Mouse (Mus musculus) embryonic facial prominence, embryonic 14.5 days (tissue): ENCODE measurements around the gene Notum. TPM values are rescaled to one million over a fixed set of nuclear protein-coding genes. Genes with fewer than 3 reads are reported as not detected.

Experiments
- ATAC-seq: fragments of 200-750 bp; cut with Nextera tagmentation; 2 replicates; pipeline ENCODE4 v1.8.0; 2017; ENCODE audit warnings: low read depth, moderate number of reproducible peaks, moderate TSS enrichment
- DNase-seq: peaks from one replicate; pipeline ENCODE4 v3.0.0-alpha.2; 2015; ENCODE audit warnings: low spot score
- H3K27ac ChIP-seq: fragments of 300-500 bp; sonication (generic); replicated peaks from 2 replicates; pipeline ENCODE4 v1.5.1; 2014; ENCODE audit warnings: low read depth, mild to moderate bottlenecking, low read length, moderate library complexity
- H3K27me3 ChIP-seq: fragments of 300-500 bp; sonication (generic); replicated peaks from 2 replicates; pipeline ENCODE4 v1.6.1; 2014; ENCODE audit warnings: low read length; ENCODE audit not compliant: control insufficient read depth, insufficient read depth
- H3K36me3 ChIP-seq: fragments of 300-500 bp; sonication (generic); 2 replicates; pipeline ENCODE4 v1.6.1; 2014; ENCODE audit warnings: low read length, mixed read lengths; ENCODE audit not compliant: control insufficient read depth, insufficient read depth
- H3K4me1 ChIP-seq: fragments of 300-500 bp; sonication (generic); 2 replicates; pipeline ENCODE4 v1.6.1; 2014; ENCODE audit warnings: antibody characterized with exemption, low read length; ENCODE audit not compliant: control insufficient read depth, insufficient read depth
- H3K4me2 ChIP-seq: fragments of 300-500 bp; sonication (generic); 2 replicates; pipeline ENCODE4 v1.6.1; 2014; ENCODE audit warnings: low read depth, mild to moderate bottlenecking, low read length, moderate library complexity, mixed read lengths
- H3K4me3 ChIP-seq: fragments of 300-500 bp; sonication (generic); 2 replicates; pipeline ENCODE4 v1.5.1; 2014; ENCODE audit warnings: low read depth, mild to moderate bottlenecking, low read length
- H3K9ac ChIP-seq: fragments of 300-500 bp; sonication (generic); 2 replicates; pipeline ENCODE4 v1.6.1; 2014; ENCODE audit warnings: low read depth, mild to moderate bottlenecking, low read length, moderate library complexity, mixed read lengths
- H3K9me3 ChIP-seq: fragments of 300-500 bp; sonication (generic); 2 replicates; pipeline ENCODE4 v1.6.1; 2016; ENCODE audit warnings: low read length; ENCODE audit not compliant: control insufficient read depth
- WGBS: fragments of 180-500 bp; shearing (Covaris S2); extraction: QIAGEN DNeasy Blood & Tissue Kit; methylation state at CpG from one replicate; pipeline ENCODE4 v1.1.7; 2014; 5-methylcytosine and 5-hydroxymethylcytosine counted together
- polyA plus RNA-seq: library from polyadenylated mRNA; unstranded; fragments of >200 nt; fragmentation: Nextera tagmentation; extraction: Ambion mirVana; gene quantifications from 2 replicates; pipeline ENCODE4 v1.2.1, GENCODE M21; 2014

Gene Notum
- polyA plus RNA-seq, 1 experiment from 2014 or later: 3.6 TPM

DNA sequence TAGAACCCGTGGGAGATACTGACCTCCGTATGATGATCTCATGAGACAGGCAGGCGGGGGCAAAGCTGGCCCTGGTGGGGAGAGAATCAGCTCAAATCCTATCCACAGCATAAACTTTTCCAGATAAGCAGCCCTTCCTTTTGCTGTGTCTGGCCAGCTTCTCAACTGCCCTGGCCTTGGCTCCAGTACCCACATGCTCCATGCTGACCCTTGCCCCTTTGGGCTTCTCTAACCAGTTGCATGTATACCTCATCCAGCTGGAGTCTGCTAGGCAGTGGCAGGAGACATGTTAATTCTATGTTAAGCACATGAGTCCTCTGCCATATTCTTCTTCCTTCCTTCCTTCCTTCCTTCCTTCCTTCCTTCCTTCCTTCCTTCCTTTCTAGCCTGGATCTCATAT lies 6.2 kb downstream of the Notum start:
- Histone ChIP-seq H3K27ac (no peak overlapping the region), H3K4me1 (peaks cover under 1% of the 10 kb centered on the region; the same call in 1 of the 2 replicates), H3K9ac (no peak overlapping the region), H3K36me3 (no peaks in the 10 kb centered on the region), H3K4me3 (no peak overlapping the region), H3K4me2 (no peak overlapping the region), H3K27me3 (peaks cover 30% of the 10 kb centered on the region), H3K9me3 (no peaks in the 10 kb centered on the region)
- ATAC-seq (no peak), DNase-seq (no peak)
- WGBS: 52% methylated on average over 3 of the region's 3 CpGs

DNA sequence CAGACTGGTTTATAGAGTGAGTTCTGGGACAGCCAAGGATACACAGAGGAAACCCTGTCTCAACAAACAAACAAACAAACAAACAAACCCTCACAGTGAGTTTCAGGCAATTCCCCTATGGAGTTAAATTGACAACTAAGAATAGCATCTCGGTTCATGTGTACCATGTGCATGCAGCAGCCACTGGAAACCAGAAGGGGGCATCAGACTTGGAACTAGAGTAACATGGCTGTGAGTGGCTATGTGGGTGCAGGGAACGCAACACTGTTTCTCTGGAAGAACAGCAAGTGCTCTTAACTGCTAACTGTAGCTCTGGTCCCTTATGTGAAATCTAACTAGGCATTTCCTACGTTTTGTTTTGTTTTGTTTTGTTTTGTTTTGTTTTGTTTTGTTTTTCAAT lies 9.1 kb downstream of the Notum start:
- Histone ChIP-seq H3K4me2 (no peak overlapping the region), H3K9me3 (no peaks in the 10 kb centered on the region), H3K9ac (no peak overlapping the region), H3K4me3 (no peak overlapping the region), H3K27ac (no peak overlapping the region), H3K36me3 (no peaks in the 10 kb centered on the region), H3K4me1 (peaks cover 7% of the 10 kb centered on the region), H3K27me3 (peaks cover 17% of the 10 kb centered on the region)
- ATAC-seq (no peak), DNase-seq (no peak)
- WGBS: 69% methylated on average over 3 of the region's 3 CpGs

DNA sequence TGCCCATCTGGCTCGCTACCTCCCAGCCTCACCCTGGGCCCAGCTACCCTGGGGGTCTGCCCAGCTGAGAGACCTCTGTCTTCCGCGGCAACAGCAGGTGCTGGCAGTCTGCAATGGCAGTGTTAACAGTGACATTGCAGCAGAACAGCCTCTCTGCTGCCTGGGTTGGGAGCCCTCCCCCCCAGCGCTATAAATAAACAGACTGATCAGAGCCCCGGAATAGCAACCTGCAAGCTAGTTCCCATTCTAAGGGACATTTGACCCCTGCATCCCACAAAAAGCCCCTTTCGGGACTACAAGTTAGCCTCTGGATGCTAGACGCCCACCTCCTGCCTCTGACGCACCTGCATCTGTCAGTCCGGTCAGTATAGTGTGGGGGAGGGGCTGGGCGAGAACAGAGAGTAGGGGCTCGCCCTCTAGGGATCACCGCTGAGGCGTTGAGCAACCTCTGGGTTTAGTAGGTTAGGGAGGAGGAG lies 12.9 kb downstream of the Notum start, which contains the start of gene Myadml2:
Gene Myadml2, minus strand, starts transcription at position 158 of the 476 bp plus-strand sequence.
- DNase-seq (peak; percentile 51), ATAC-seq (no peak)
- H3K27ac ChIP-seq: no peak within 1 kb of the TSS
- H3K4me2 ChIP-seq: peak within 1 kb of the TSS; percentile 39
- no peaks in the 10 kb centered on the region for H3K36me3 ChIP-seq
- H3K9me3 ChIP-seq: no peaks in the 10 kb centered on the region
- 0 out of 2 replicates have a peak within 1 kb of the TSS, but pooled peaks have one; percentile 6 for H3K4me3 ChIP-seq
- H3K27me3 ChIP-seq: peaks cover 8% of the 10 kb centered on the region
- peak within 1 kb of the TSS; percentile 34; the same call in 1 of the 2 replicates for H3K9ac ChIP-seq
- WGBS: 6% methylated on average over 13 of the region's 13 CpGs
- H3K4me1 ChIP-seq: peaks cover 12% of the 10 kb centered on the region

DNA sequence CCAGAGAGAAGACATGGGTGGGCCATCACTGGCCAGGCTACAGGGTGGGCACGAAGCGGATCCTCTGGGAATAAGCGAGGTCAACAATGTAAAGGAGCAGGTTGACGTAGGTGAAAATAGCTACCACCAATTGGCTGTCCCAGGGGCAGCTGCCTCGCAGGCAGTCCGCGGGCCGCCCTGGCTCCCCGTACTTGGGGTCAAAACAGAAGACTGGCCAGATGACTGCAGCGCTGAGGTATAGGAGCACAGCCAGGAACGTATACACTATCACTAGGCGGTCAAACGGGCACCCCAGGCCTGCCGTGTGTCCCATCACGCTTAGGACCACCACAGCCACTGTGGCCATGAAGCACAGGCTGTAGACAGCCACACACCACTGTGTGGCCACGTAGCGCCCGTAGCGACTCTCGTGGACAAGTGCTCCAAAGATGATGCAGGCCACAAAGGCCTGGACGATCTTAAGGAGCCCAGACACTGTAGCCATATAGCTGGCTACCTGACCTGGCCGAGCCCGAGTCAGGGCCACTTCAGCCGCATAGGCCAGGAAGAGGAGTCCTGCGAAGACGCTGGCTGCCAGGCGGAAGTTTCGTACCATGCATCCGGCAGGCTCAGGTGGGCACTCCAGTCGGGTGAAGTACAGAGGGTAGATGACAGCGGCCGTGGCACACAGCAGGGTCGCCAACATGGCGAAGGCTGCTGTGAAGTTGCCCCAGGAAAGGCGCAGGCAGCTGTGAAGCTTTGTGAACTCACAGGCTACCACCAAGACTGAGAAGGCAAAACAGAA lies 13.7 kb downstream of the Notum start:
- 78% methylated on average over 35 of the region's 35 CpGs for WGBS
- Histone ChIP-seq H3K4me1 (peaks cover 18% of the 10 kb centered on the region), H3K27ac (no peak overlapping the region), H3K4me3 (no peak overlapping the region), H3K36me3 (no peaks in the 10 kb centered on the region), H3K9ac (peak overlapping the region; percentile 34; the same call in 1 of the 2 replicates), H3K9me3 (no peaks in the 10 kb centered on the region), H3K4me2 (no peak overlapping the region), H3K27me3 (peaks cover 8% of the 10 kb centered on the region)
- DNase-seq: no peak
- ATAC-seq: no peak

DNA sequence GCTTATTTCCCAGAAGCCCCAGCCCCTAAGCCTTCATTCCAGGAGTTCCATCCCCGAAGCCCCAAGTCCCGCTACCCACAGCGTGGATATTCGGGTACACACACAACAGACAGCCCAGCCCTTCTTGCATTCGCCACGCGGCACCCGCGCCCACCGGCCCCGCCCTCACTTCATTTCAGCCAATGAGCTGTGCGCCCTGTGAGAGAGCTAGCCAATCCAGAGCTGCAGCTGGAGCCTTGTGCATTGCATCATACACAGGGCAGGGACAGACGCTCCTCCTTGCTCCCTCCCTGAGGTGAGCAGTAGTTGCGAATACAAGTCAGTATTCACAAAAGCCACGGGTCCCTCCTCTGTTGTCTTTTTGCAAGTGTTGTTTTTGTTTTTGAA lies 17.4 kb downstream of the Notum start, which contains the start of gene Pycr1:
Gene Pycr1, minus strand, starts transcription at position 169 of the 387 bp plus-strand sequence.
- DNase-seq: peak; percentile 97
- WGBS: 0% methylated on average over 14 of the region's 15 CpGs

DNA sequence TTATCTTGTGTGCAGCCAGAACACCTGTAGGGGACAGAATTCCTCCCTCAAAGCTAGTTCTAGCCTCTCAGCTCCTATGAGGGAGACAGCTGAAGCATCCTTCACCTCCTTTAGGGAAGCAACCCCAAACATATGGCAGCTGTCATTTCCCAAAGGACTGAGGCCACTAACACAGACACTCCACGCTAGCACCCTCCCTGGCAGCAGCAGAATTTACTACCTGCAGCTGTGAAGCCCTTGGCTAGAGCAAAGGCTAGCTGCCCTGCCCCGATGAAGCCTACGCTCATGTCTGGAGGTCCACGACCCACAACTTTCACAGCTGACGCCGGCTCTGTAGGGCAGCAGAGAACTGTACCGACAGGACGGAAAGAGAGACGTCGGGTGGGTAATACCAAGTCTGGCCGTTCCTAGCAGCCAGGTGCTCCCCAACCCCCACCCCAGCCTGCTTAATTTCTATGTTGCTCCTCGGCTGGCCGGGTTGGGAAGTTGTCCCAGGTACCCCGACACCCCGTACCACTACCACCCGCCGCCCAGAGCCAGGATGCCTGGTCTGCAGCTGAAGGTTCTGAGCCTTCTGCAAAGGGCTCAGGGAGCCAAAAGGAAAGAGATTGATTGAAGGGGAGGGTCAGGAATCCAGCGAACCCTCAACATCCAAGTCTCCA lies 17.9 kb downstream of the Notum start:
- 1% methylated on average over 17 of the region's 18 CpGs for WGBS
- no peak for DNase-seq

More for the DNA sequence above, 17.4 kb downstream of the Notum start, which contains the start of gene Pycr1:
- H3K9me3 ChIP-seq: no peaks in the 10 kb centered on the region
- no peaks in the 10 kb centered on the region for H3K36me3 ChIP-seq
- peaks cover 18% of the 10 kb centered on the region for H3K4me1 ChIP-seq
- peak; percentile 99 for ATAC-seq
- H3K27me3 ChIP-seq: peaks cover 8% of the 10 kb centered on the region
- peak within 1 kb of the TSS; percentile 55 for H3K4me3 ChIP-seq
- H3K9ac ChIP-seq: peak within 1 kb of the TSS; percentile 73
- H3K4me2 ChIP-seq: peak within 1 kb of the TSS; percentile 91
- peak within 1 kb of the TSS; percentile 82 for H3K27ac ChIP-seq

DNA sequence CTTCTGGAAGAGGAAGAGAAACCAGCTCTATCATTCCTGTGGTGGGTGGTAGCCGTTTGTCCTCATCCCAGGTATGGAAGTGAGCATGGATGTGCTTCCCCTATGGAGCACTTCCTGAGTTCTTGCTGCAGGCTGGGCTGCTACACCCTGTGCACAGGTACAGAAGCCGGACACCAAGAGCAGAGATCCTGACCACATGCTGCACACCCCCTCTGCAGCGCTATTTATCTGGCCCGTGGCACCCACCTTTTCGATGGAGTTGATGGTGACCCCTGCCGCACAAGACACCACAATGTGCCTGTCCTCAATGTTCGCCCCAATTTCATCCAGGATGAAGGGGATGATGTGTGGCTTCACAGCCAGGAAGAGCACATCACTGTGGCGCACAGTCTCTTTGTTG lies 19.1 kb downstream of the Notum start:
- no peak overlapping the region for H3K4me3 ChIP-seq

More for the DNA sequence above, 17.9 kb downstream of the Notum start:
- Histone ChIP-seq H3K4me2 (peak overlapping the region; percentile 91), H3K9me3 (no peaks in the 10 kb centered on the region), H3K9ac (peak overlapping the region; percentile 73), H3K36me3 (no peaks in the 10 kb centered on the region), H3K27ac (peak overlapping the region; percentile 82), H3K27me3 (peaks cover 5% of the 10 kb centered on the region), H3K4me3 (peak overlapping the region; percentile 55), H3K4me1 (peaks cover 16% of the 10 kb centered on the region)
- peak; percentile 44 for ATAC-seq

DNA sequence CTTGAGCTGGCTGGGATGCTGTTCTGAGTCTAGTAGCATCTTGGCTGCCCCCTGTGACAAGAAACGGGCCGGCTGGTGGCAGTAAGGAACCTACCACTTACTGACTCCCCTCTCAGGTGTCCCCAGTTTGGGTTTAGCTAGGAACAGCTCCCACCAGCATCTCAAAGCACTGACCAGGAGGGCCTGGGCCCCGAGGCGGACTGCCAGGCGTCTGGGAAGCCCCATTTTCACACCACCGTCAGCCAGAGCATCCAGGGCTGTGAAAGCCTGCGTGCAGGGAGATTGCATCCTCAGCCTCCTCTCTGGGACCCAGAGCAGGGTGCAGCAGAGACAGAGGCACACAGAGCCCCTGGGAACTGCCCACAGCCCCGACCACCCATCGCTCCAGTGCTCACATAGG lies 19.7 kb downstream of the Notum start:
- DNase-seq (no peak), ATAC-seq (no peak)
- Histone ChIP-seq H3K9me3 (no peaks in the 10 kb centered on the region), H3K4me1 (peaks cover 11% of the 10 kb centered on the region), H3K4me2 (no peak overlapping the region), H3K36me3 (no peaks in the 10 kb centered on the region), H3K4me3 (no peak overlapping the region), H3K27me3 (no peaks in the 10 kb centered on the region), H3K9ac (no peak overlapping the region), H3K27ac (no peak overlapping the region)
- WGBS: 66% methylated on average over 9 of the region's 9 CpGs

More for the DNA sequence above, 19.1 kb downstream of the Notum start:
- no peaks in the 10 kb centered on the region for H3K9me3 ChIP-seq
- ATAC-seq (no peak), DNase-seq (no peak)
- H3K9ac ChIP-seq: no peak overlapping the region
- H3K4me1 ChIP-seq: peaks cover 11% of the 10 kb centered on the region
- no peak overlapping the region for H3K27ac ChIP-seq
- WGBS: 81% methylated on average over 8 of the region's 8 CpGs
- H3K4me2 ChIP-seq: peak overlapping the region; percentile 91; the same call in 1 of the 2 replicates
- no peaks in the 10 kb centered on the region for H3K27me3 ChIP-seq
- no peaks in the 10 kb centered on the region for H3K36me3 ChIP-seq
